Mouse (Mus musculus): ENCODE measurements around the gene Nudt16l1. TPM values are rescaled to one million over a fixed set of nuclear protein-coding genes. Genes with fewer than 3 reads are reported as not detected.

Nudt16l1 gene
- polyA plus RNA-seq, 1 experiment, result 151 TPM

- 33% methylated on average over 5 of the region's 5 CpGs for WGBS
- no peaks in the 10 kb centered on the region for H3K27me3 ChIP-seq (ENCODE audit: control insufficient read depth, insufficient read depth, low read length)
- H3K4me1 ChIP-seq (replicated peaks; ENCODE audit: control insufficient read depth, insufficient read depth, low read length), result peaks cover 15% of the 10 kb centered on the region
- no peak for DNase-seq
- TF ChIP-seq POLR2A (IDR thresholded peaks at IDR 0.05; ENCODE audit: control insufficient read depth, extremely low read depth, insufficient read depth, low read length, poor library complexity), result no peak
- TF ChIP-seq CTCF (IDR thresholded peaks at IDR 0.05; ENCODE audit: borderline replicate concordance, control insufficient read depth, extremely low read depth, insufficient read depth, low read length, poor library complexity), result no peak
- H3K36me3 ChIP-seq (ENCODE audit: control insufficient read depth, insufficient read depth, low read length), result no peaks in the 10 kb centered on the region
- H3K27ac ChIP-seq (ENCODE audit: control insufficient read depth, insufficient read depth, low read length), result no peak overlapping the region
- H3K4me3 ChIP-seq (ENCODE audit: control insufficient read depth, insufficient read depth, low read length), result no peak overlapping the region
These were observed 30.7 kb downstream of the Nudt16l1 start for GRCm38 (mm10) chr16:4969055-4969843.

- H3K27me3 ChIP-seq (ENCODE audit: control insufficient read depth, insufficient read depth, low read length), result no peaks in the 10 kb centered on the region
- no peak overlapping the region for H3K27ac ChIP-seq (ENCODE audit: control insufficient read depth, insufficient read depth, low read length)
- peaks cover 13% of the 10 kb centered on the region for H3K4me1 ChIP-seq (replicated peaks; ENCODE audit: control insufficient read depth, insufficient read depth, low read length)
- WGBS, result 67% methylated on average over 4 of the region's 4 CpGs
- H3K36me3 ChIP-seq (ENCODE audit: control insufficient read depth, insufficient read depth, low read length), result no peaks in the 10 kb centered on the region
- no peak overlapping the region for H3K4me3 ChIP-seq (ENCODE audit: control insufficient read depth, insufficient read depth, low read length)
- no peak for DNase-seq
- TF ChIP-seq POLR2A (IDR thresholded peaks at IDR 0.05; ENCODE audit: control insufficient read depth, extremely low read depth, insufficient read depth, low read length, poor library complexity), result no peak
These were observed 33.1 kb downstream of the Nudt16l1 start for GRCm38 (mm10) chr16:4971626-4972025.

GRCm38 (mm10) chr16:4974521-4974920, 36.0 kb downstream of the Nudt16l1 start:
- Histone ChIP-seq H3K4me1 (replicated peaks; ENCODE audit: control insufficient read depth, insufficient read depth, low read length) (peaks cover 8% of the 10 kb centered on the region), H3K36me3 (ENCODE audit: control insufficient read depth, insufficient read depth, low read length) (no peaks in the 10 kb centered on the region), H3K27me3 (ENCODE audit: control insufficient read depth, insufficient read depth, low read length) (no peaks in the 10 kb centered on the region), H3K4me3 (ENCODE audit: control insufficient read depth, insufficient read depth, low read length) (no peak overlapping the region), H3K27ac (ENCODE audit: control insufficient read depth, insufficient read depth, low read length) (peak overlapping the region; percentile 53; the same call in 1 of the 2 replicates)
- TF ChIP-seq POLR2A (IDR thresholded peaks at IDR 0.05; ENCODE audit: control insufficient read depth, extremely low read depth, insufficient read depth, low read length, poor library complexity) (no peak), CTCF (IDR thresholded peaks at IDR 0.05; ENCODE audit: borderline replicate concordance, control insufficient read depth, extremely low read depth, insufficient read depth, low read length, poor library complexity) (no peak)
- no peak for DNase-seq
- WGBS, result 75% methylated on average over 5 of the region's 5 CpGs

GRCm38 (mm10) chr16:4976180-4976579, 37.6 kb downstream of the Nudt16l1 start:
- Histone ChIP-seq H3K36me3 (ENCODE audit: control insufficient read depth, insufficient read depth, low read length) (no peaks in the 10 kb centered on the region), H3K4me3 (ENCODE audit: control insufficient read depth, insufficient read depth, low read length) (no peak overlapping the region), H3K27ac (ENCODE audit: control insufficient read depth, insufficient read depth, low read length) (no peak overlapping the region), H3K4me1 (replicated peaks; ENCODE audit: control insufficient read depth, insufficient read depth, low read length) (peaks cover 8% of the 10 kb centered on the region), H3K27me3 (ENCODE audit: control insufficient read depth, insufficient read depth, low read length) (no peaks in the 10 kb centered on the region)
- TF ChIP-seq CTCF (IDR thresholded peaks at IDR 0.05; ENCODE audit: borderline replicate concordance, control insufficient read depth, extremely low read depth, insufficient read depth, low read length, poor library complexity) (no peak), POLR2A (IDR thresholded peaks at IDR 0.05; ENCODE audit: control insufficient read depth, extremely low read depth, insufficient read depth, low read length, poor library complexity) (no peak)
- 68% methylated on average over 2 of the region's 2 CpGs for WGBS
- no peak for DNase-seq

GRCm38 (mm10) chr16:4978275-4979051, 39.9 kb downstream of the Nudt16l1 start:
- Histone ChIP-seq H3K27ac (ENCODE audit: control insufficient read depth, insufficient read depth, low read length) (no peak overlapping the region), H3K4me1 (replicated peaks; ENCODE audit: control insufficient read depth, insufficient read depth, low read length) (peaks cover 4% of the 10 kb centered on the region), H3K4me3 (ENCODE audit: control insufficient read depth, insufficient read depth, low read length) (no peak overlapping the region), H3K36me3 (ENCODE audit: control insufficient read depth, insufficient read depth, low read length) (no peaks in the 10 kb centered on the region), H3K27me3 (ENCODE audit: control insufficient read depth, insufficient read depth, low read length) (no peaks in the 10 kb centered on the region)
- 61% methylated on average over 5 of the region's 5 CpGs for WGBS
- DNase-seq, result no peak
- TF ChIP-seq POLR2A (IDR thresholded peaks at IDR 0.05; ENCODE audit: control insufficient read depth, extremely low read depth, insufficient read depth, low read length, poor library complexity) (no peak), CTCF (IDR thresholded peaks at IDR 0.05; ENCODE audit: borderline replicate concordance, control insufficient read depth, extremely low read depth, insufficient read depth, low read length, poor library complexity) (no peak)

- DNase-seq, result no peak
These were observed 41.3 kb downstream of the Nudt16l1 start for GRCm38 (mm10) chr16:4979755-4980380.

More at GRCm38 (mm10) chr16:4979755-4980380, 41.3 kb downstream of the Nudt16l1 start:
- no peaks in the 10 kb centered on the region for H3K27me3 ChIP-seq (ENCODE audit: control insufficient read depth, insufficient read depth, low read length)
- no peak overlapping the region for H3K27ac ChIP-seq (ENCODE audit: control insufficient read depth, insufficient read depth, low read length)
- 75% methylated on average over 4 of the region's 4 CpGs for WGBS
- TF ChIP-seq POLR2A (IDR thresholded peaks at IDR 0.05; ENCODE audit: control insufficient read depth, extremely low read depth, insufficient read depth, low read length, poor library complexity), result no peak
- peak; percentile 52; the same call in 1 of the 2 replicates for TF ChIP-seq CTCF (IDR thresholded peaks at IDR 0.05; ENCODE audit: borderline replicate concordance, control insufficient read depth, extremely low read depth, insufficient read depth, low read length, poor library complexity)
- H3K36me3 ChIP-seq (ENCODE audit: control insufficient read depth, insufficient read depth, low read length), result no peaks in the 10 kb centered on the region
- no peak overlapping the region for H3K4me3 ChIP-seq (ENCODE audit: control insufficient read depth, insufficient read depth, low read length)
- no peaks in the 10 kb centered on the region for H3K4me1 ChIP-seq (replicated peaks; ENCODE audit: control insufficient read depth, insufficient read depth, low read length)
